Mouse (Mus musculus): Measurements from ENCODE around the gene Npcd. TPM values are rescaled to one million over a fixed set of nuclear protein-coding genes. Genes with fewer than 3 reads are reported as not detected.

The Npcd gene
- total and polyA plus RNA-seq, 2 experiments, result not detected

- 59% methylated on average over 46 of the region's 46 CpGs for WGBS
- H3K27me3 ChIP-seq (ENCODE audit: control insufficient read depth, insufficient read depth, low read length), result 0 out of 2 replicates have a peak, but pooled peaks cover under 1% of the 10 kb centered on the region
- no peak overlapping the region for H3K9ac ChIP-seq (ENCODE audit: low read depth, low read length)
- no peak overlapping the region for H3K27ac ChIP-seq (replicated peaks; ENCODE audit: insufficient read depth, low read depth, low read length)
- no peaks in the 10 kb centered on the region for H3K36me3 ChIP-seq (ENCODE audit: control insufficient read depth, insufficient read depth, low read length)
- no peak overlapping the region for H3K4me3 ChIP-seq (ENCODE audit: insufficient read depth, low read depth, low read length)
- no peaks in the 10 kb centered on the region for H3K79me2 ChIP-seq (ENCODE audit: control insufficient read depth, insufficient read depth, low read length)
- no peak for TF ChIP-seq POLR2A (IDR thresholded peaks at IDR 0.05; ENCODE audit: extremely low read depth, insufficient read depth, low read length)
- no peak; the same call in 1 of the 2 replicates for TF ChIP-seq CTCF (IDR thresholded peaks at IDR 0.05; ENCODE audit: low read depth, low read length)
- no peak for DNase-seq (ENCODE audit: extremely low read depth, low read depth, low spot score)
- H3K4me1 ChIP-seq (ENCODE audit: control insufficient read depth, insufficient read depth, low read length), result no peaks in the 10 kb centered on the region
Observed at GRCm38 (mm10) chr15:79828366-79829035, 5.5 kb downstream of the Npcd start.

- DNase-seq (ENCODE audit: extremely low read depth, low read depth, low spot score), result no peak
- Histone ChIP-seq H3K4me1 (ENCODE audit: control insufficient read depth, insufficient read depth, low read length) (no peaks in the 10 kb centered on the region), H3K79me2 (ENCODE audit: control insufficient read depth, insufficient read depth, low read length) (no peaks in the 10 kb centered on the region), H3K27me3 (ENCODE audit: control insufficient read depth, insufficient read depth, low read length) (no peaks in the 10 kb centered on the region), H3K4me3 (ENCODE audit: insufficient read depth, low read depth, low read length) (no peak overlapping the region), H3K9ac (ENCODE audit: low read depth, low read length) (no peak overlapping the region), H3K36me3 (ENCODE audit: control insufficient read depth, insufficient read depth, low read length) (no peaks in the 10 kb centered on the region), H3K27ac (replicated peaks; ENCODE audit: insufficient read depth, low read depth, low read length) (no peak overlapping the region)
- 95% methylated on average over 11 of the region's 11 CpGs for WGBS
- no peak for TF ChIP-seq CTCF (IDR thresholded peaks at IDR 0.05; ENCODE audit: low read depth, low read length)
- TF ChIP-seq POLR2A (IDR thresholded peaks at IDR 0.05; ENCODE audit: extremely low read depth, insufficient read depth, low read length), result no peak
Observed at GRCm38 (mm10) chr15:79827778-79828210, 6.2 kb downstream of the Npcd start.

- H3K27ac ChIP-seq (replicated peaks; ENCODE audit: insufficient read depth, low read depth, low read length), result no peak overlapping the region
- H3K9ac ChIP-seq (ENCODE audit: low read depth, low read length), result no peak overlapping the region
- H3K36me3 ChIP-seq (ENCODE audit: control insufficient read depth, insufficient read depth, low read length), result no peaks in the 10 kb centered on the region
- TF ChIP-seq POLR2A (IDR thresholded peaks at IDR 0.05; ENCODE audit: extremely low read depth, insufficient read depth, low read length), result no peak
- TF ChIP-seq CTCF (IDR thresholded peaks at IDR 0.05; ENCODE audit: low read depth, low read length), result no peak
- H3K4me1 ChIP-seq (ENCODE audit: control insufficient read depth, insufficient read depth, low read length), result no peaks in the 10 kb centered on the region
- WGBS, result 90% methylated on average over 14 of the region's 14 CpGs
- no peak overlapping the region for H3K4me3 ChIP-seq (ENCODE audit: insufficient read depth, low read depth, low read length)
- no peaks in the 10 kb centered on the region for H3K79me2 ChIP-seq (ENCODE audit: control insufficient read depth, insufficient read depth, low read length)
- no peak for DNase-seq (ENCODE audit: extremely low read depth, low read depth, low spot score)
- H3K27me3 ChIP-seq (ENCODE audit: control insufficient read depth, insufficient read depth, low read length), result no peaks in the 10 kb centered on the region
Observed at GRCm38 (mm10) chr15:79827061-79827777, 6.8 kb downstream of the Npcd start.

GRCm38 (mm10) chr15:79826221-79826935, 7.7 kb downstream of the Npcd start:
- H3K9ac ChIP-seq (ENCODE audit: low read depth, low read length), result no peak overlapping the region
- no peaks in the 10 kb centered on the region for H3K36me3 ChIP-seq (ENCODE audit: control insufficient read depth, insufficient read depth, low read length)
- no peak overlapping the region for H3K4me3 ChIP-seq (ENCODE audit: insufficient read depth, low read depth, low read length)
- no peak for DNase-seq (ENCODE audit: extremely low read depth, low read depth, low spot score)
- H3K4me1 ChIP-seq (ENCODE audit: control insufficient read depth, insufficient read depth, low read length), result no peaks in the 10 kb centered on the region
- no peaks in the 10 kb centered on the region for H3K79me2 ChIP-seq (ENCODE audit: control insufficient read depth, insufficient read depth, low read length)
- TF ChIP-seq CTCF (IDR thresholded peaks at IDR 0.05; ENCODE audit: low read depth, low read length) (no peak), POLR2A (IDR thresholded peaks at IDR 0.05; ENCODE audit: extremely low read depth, insufficient read depth, low read length) (no peak)
- H3K27ac ChIP-seq (replicated peaks; ENCODE audit: insufficient read depth, low read depth, low read length), result no peak overlapping the region
- 91% methylated on average over 9 of the region's 9 CpGs for WGBS
- H3K27me3 ChIP-seq (ENCODE audit: control insufficient read depth, insufficient read depth, low read length), result no peaks in the 10 kb centered on the region

- peak; percentile 41; the same call in 1 of the 2 replicates for TF ChIP-seq CTCF (IDR thresholded peaks at IDR 0.05; ENCODE audit: low read depth, low read length)
- TF ChIP-seq POLR2A (IDR thresholded peaks at IDR 0.05; ENCODE audit: extremely low read depth, insufficient read depth, low read length), result no peak
Observed at GRCm38 (mm10) chr15:79825146-79825825, 8.8 kb downstream of the Npcd start.

More at GRCm38 (mm10) chr15:79825146-79825825, 8.8 kb downstream of the Npcd start:
- Histone ChIP-seq H3K9ac (ENCODE audit: low read depth, low read length) (no peak overlapping the region), H3K27me3 (ENCODE audit: control insufficient read depth, insufficient read depth, low read length) (no peaks in the 10 kb centered on the region), H3K4me1 (ENCODE audit: control insufficient read depth, insufficient read depth, low read length) (no peaks in the 10 kb centered on the region), H3K4me3 (ENCODE audit: insufficient read depth, low read depth, low read length) (no peak overlapping the region), H3K36me3 (ENCODE audit: control insufficient read depth, insufficient read depth, low read length) (no peaks in the 10 kb centered on the region), H3K27ac (replicated peaks; ENCODE audit: insufficient read depth, low read depth, low read length) (no peak overlapping the region), H3K79me2 (ENCODE audit: control insufficient read depth, insufficient read depth, low read length) (no peaks in the 10 kb centered on the region)
- no peak for DNase-seq (ENCODE audit: extremely low read depth, low read depth, low spot score)
- 77% methylated on average over 14 of the region's 14 CpGs for WGBS
